Mouse (Mus musculus) frontal cortex, postnatal 25 days (tissue): ENCODE data around the gene Tmprss12.
A peak's percentile ranks its signal among the peaks of the same experiment; 100 is the strongest.
"Not testable (repeated sequence)": the region's sequence is repeated elsewhere in the genome, so short reads cannot be mapped to it uniquely, and the experiment has no call there.

Source experiments
- DNase-seq, 2 experiments: peaks; one replicate each; pipeline ENCODE4 v3.0.0; 2022; ENCODE audit warnings: low spot score in 2 of 2

Gene Tmprss12

GRCm38 (mm10) chr15:100273791-100274308 lies 6.8 kb upstream of the Tmprss12 start:
- not testable (repeated sequence) for DNase-seq

GRCm38 (mm10) chr15:100274790-100275559 lies 5.7 kb upstream of the Tmprss12 start:
- DNase-seq: no peak

GRCm38 (mm10) chr15:100276403-100276802 lies 4.2 kb upstream of the Tmprss12 start:
- DNase-seq: no peak

- no peak for DNase-seq
Observed at GRCm38 (mm10) chr15:100277586-100277985, 3.1 kb upstream of the Tmprss12 start.

GRCm38 (mm10) chr15:100288980-100289379 lies 8.3 kb downstream of the Tmprss12 start:
- DNase-seq: no peak

- no peak for DNase-seq
Observed at GRCm38 (mm10) chr15:100290858-100291257, 10.2 kb downstream of the Tmprss12 start.

GRCm38 (mm10) chr15:100292326-100292725 lies 11.7 kb downstream of the Tmprss12 start:
- no peak for DNase-seq

GRCm38 (mm10) chr15:100297856-100298255 lies 17.2 kb downstream of the Tmprss12 start:
- no peak for DNase-seq

- no peak for DNase-seq
Observed at GRCm38 (mm10) chr15:100300499-100300898, 19.9 kb downstream of the Tmprss12 start.

- no peak for DNase-seq
Observed at GRCm38 (mm10) chr15:100301556-100301955, 20.9 kb downstream of the Tmprss12 start.

- no peak for DNase-seq
Observed at GRCm38 (mm10) chr15:100303428-100304018, 22.9 kb downstream of the Tmprss12 start.

- DNase-seq: peak; percentile 59 to 78
Observed at GRCm38 (mm10) chr15:100304019-100304991, 23.7 kb downstream of the Tmprss12 start, which contains the start of gene Mettl7a1. Mettl7a1 (plus strand) TSS chr15:100304140.

- no peak for DNase-seq
Observed at GRCm38 (mm10) chr15:100306201-100306600, 25.6 kb downstream of the Tmprss12 start.

GRCm38 (mm10) chr15:100307438-100308096 lies 26.9 kb downstream of the Tmprss12 start:
- not testable (repeated sequence) for DNase-seq

- no peak for DNase-seq
Observed at GRCm38 (mm10) chr15:100312346-100312745, 31.7 kb downstream of the Tmprss12 start.

GRCm38 (mm10) chr15:100314448-100315145 lies 34.0 kb downstream of the Tmprss12 start:
- no peak for DNase-seq

- DNase-seq: not testable (repeated sequence)
Observed at GRCm38 (mm10) chr15:100318014-100318671, 37.5 kb downstream of the Tmprss12 start.

GRCm38 (mm10) chr15:100319884-100320283 lies 39.2 kb downstream of the Tmprss12 start:
- DNase-seq: no peak

GRCm38 (mm10) chr15:100320295-100320905 lies 39.8 kb downstream of the Tmprss12 start:
- no peak for DNase-seq

GRCm38 (mm10) chr15:100321134-100321533 lies 40.5 kb downstream of the Tmprss12 start:
- DNase-seq: no peak
